Mouse (Mus musculus): ENCODE measurements around the gene Ltbp2. TPM values are rescaled to one million over a fixed set of nuclear protein-coding genes. Genes with fewer than 3 reads are reported as not detected.

The Ltbp2 gene
- polyA plus RNA-seq, 1 experiment: 0.04 TPM

- no peak for TF ChIP-seq GATA1 (IDR thresholded peaks at IDR 0.05; ENCODE audit: low read length)
Measured at GRCm38 (mm10) chr12:84807351-84807750, 69.0 kb downstream of the Ltbp2 start.

GRCm38 (mm10) chr12:84806726-84807125, 69.6 kb downstream of the Ltbp2 start:
- TF ChIP-seq GATA1 (IDR thresholded peaks at IDR 0.05; ENCODE audit: low read length): no peak

GRCm38 (mm10) chr12:84806010-84806409, 70.3 kb downstream of the Ltbp2 start:
- TF ChIP-seq GATA1 (IDR thresholded peaks at IDR 0.05; ENCODE audit: low read length): no peak

GRCm38 (mm10) chr12:84805228-84805842, 71.0 kb downstream of the Ltbp2 start:
- no peak for TF ChIP-seq GATA1 (IDR thresholded peaks at IDR 0.05; ENCODE audit: low read length)

- no peak for TF ChIP-seq GATA1 (IDR thresholded peaks at IDR 0.05; ENCODE audit: low read length)
Measured at GRCm38 (mm10) chr12:84802625-84803024, 73.7 kb downstream of the Ltbp2 start.

- no peak for TF ChIP-seq GATA1 (IDR thresholded peaks at IDR 0.05; ENCODE audit: low read length)
Measured at GRCm38 (mm10) chr12:84801532-84802110, 74.7 kb downstream of the Ltbp2 start.

- no peak for TF ChIP-seq GATA1 (IDR thresholded peaks at IDR 0.05; ENCODE audit: low read length)
Measured at GRCm38 (mm10) chr12:84800419-84800818, 75.9 kb downstream of the Ltbp2 start.

- TF ChIP-seq GATA1 (IDR thresholded peaks at IDR 0.05; ENCODE audit: low read length): no peak
Measured at GRCm38 (mm10) chr12:84799086-84799485, 77.2 kb downstream of the Ltbp2 start.

GRCm38 (mm10) chr12:84794647-84795046, 81.7 kb downstream of the Ltbp2 start:
- no peak for TF ChIP-seq GATA1 (IDR thresholded peaks at IDR 0.05; ENCODE audit: low read length)

GRCm38 (mm10) chr12:84792629-84793028, 83.7 kb downstream of the Ltbp2 start:
- TF ChIP-seq GATA1 (IDR thresholded peaks at IDR 0.05; ENCODE audit: low read length): no peak

- TF ChIP-seq GATA1 (IDR thresholded peaks at IDR 0.05; ENCODE audit: low read length): no peak
Measured at GRCm38 (mm10) chr12:84790853-84791252, 85.5 kb downstream of the Ltbp2 start.

- TF ChIP-seq GATA1 (IDR thresholded peaks at IDR 0.05; ENCODE audit: low read length): no peak
Measured at GRCm38 (mm10) chr12:84786091-84786490, 90.2 kb downstream of the Ltbp2 start.

- TF ChIP-seq GATA1 (IDR thresholded peaks at IDR 0.05; ENCODE audit: low read length): no peak
Measured at GRCm38 (mm10) chr12:84784604-84785381, 91.5 kb downstream of the Ltbp2 start.

GRCm38 (mm10) chr12:84776229-84776628, 100.1 kb downstream of the Ltbp2 start:
- TF ChIP-seq GATA1 (IDR thresholded peaks at IDR 0.05; ENCODE audit: low read length): no peak

- TF ChIP-seq GATA1 (IDR thresholded peaks at IDR 0.05; ENCODE audit: low read length): no peak
Measured at GRCm38 (mm10) chr12:84774376-84774775, 102.0 kb downstream of the Ltbp2 start.

GRCm38 (mm10) chr12:84773476-84773875, 102.9 kb downstream of the Ltbp2 start:
- TF ChIP-seq GATA1 (IDR thresholded peaks at IDR 0.05; ENCODE audit: low read length): no peak

All from G1E-ER4 (cell line).